Mouse (Mus musculus) adrenal gland, adult 8-10 months (tissue): ENCODE results near the gene Rnd1. TPM values are rescaled to one million over a fixed set of nuclear protein-coding genes. Genes with fewer than 3 reads are reported as not detected.

Experiments used
- DNase-seq: peaks from one replicate; pipeline ENCODE4 v3.0.0; 2022
- total RNA-seq, 4 experiments: library from RNA; stranded (reverse); gene quantifications; 2 replicates each; pipeline ENCODE4 v1.2.4; 2022

Rnd1 gene
- 1 to 10 TPM; 2.5 to 9.7 (median 4.0) TPM for total RNA-seq

DNA sequence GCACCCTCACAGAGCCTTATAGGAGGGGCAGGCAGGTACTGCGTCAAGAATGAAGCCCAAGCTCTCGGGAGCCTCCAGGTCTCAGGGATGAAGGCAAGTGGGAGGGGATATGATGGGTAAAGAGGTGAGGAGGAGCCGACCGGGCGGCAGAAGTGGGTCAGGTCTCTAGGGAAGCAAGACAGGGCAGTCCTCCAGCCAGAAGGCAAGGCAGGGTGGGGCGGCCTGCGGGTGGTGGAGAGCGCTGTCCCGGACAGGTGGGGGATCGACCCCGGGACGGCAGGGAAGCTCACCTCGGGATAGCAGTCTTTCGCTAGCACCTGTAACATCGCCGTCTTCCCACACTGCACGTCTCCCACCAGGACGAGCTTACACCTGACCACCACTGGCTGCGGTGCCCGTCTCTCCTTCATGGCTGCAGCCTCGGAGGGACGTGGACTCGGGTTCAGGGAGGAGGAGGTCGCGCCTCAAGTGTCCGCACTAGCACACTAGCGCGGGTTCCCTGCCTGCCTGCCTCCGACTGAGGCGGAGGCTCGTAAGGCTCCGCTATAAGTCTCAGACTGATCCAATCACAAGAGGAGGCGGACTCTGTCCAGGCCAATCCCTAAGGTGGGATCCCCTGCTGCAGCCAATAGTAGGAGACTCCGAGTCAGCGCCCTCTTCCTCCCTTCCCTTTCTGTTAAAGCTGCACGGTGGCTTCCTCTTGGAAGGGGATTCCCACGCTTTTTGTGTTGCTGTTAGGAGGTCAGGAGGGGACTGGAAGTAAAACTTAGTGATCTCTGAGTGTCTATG lies at the start of gene Rnd1:
Gene Rnd1, minus strand, starts transcription at position 522 of the 789 bp plus-strand sequence.
- peak; percentile 83 for DNase-seq

DNA sequence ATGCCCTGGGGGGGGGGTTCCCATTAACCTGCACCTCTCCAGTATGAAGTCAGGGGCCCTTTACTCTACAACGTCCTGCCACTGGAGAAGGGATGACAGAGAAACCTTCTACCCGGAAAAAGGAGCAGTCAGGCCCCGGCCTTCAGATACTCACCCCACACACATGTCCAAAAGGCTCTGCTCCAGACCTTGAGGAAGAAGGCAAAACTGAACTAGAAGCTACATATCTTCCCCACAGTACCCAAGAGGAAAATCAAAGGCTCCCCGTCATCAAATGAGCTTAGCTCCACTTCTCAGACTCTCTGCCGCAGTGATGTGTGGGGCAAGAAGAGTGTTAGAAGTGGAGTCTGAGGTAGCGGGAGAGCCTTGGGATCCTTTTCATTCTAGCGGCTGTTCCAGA lies 49.5 kb upstream of the Rnd1 start:
- DNase-seq: no peak

DNA sequence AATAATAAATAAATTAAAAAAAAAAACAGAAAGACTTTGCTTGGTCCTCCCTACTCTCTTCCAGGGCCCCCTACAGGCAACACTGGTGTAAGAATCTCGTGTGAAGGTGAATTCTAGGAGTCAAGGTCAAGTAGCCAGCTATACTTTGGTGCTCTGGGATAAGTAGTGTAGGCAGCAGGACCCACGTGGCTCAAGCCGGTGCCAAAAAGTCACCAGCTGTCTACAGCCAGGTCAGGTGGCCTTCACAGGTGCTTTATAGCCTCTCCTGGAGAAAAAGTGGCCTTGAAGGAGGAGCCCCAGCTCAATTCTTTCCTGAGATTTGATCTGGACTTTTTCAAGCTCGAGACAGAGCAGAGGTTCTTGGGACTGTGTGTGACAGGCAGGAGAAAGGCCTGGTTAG lies 48.8 kb upstream of the Rnd1 start:
- no peak for DNase-seq

DNA sequence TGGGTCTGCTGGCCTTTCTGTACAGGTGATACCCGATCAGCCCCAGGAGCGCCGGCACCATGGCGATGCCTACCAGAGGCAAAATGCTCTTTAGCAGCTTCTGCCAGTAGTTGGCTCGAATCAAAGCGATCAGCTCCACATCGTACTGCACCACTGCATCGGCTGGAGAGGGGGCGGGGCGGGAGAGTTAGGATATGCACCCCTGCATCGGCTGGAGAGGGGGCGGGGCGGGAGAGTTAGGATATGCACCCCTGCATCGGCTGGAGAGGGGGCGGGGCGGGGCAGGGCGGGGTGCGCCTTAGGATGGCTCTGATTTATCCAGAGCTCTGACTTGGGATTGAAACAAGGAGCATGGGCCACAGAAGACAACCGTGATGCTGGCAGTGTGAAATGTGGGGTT lies 47.2 kb upstream of the Rnd1 start:
- DNase-seq: no peak

DNA sequence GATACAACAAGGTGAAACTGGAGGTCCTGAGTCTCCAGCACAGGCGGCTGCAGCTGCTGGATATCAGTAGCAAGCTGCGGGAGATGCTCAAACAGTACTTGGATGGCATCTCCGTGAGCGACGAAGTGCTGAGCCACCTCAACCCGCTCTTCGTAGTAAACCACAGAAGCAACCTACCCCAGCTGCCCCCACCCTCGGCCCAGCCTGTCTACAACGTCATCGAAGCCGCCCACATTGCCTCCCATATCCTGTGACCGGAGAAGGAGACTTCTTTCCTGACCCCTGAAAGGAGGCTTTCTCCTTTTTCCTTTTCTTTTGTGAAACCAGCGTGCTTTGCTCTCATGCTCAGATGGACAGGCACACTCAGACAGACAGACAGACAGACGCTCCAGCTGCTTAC lies 45.6 kb upstream of the Rnd1 start:
- DNase-seq: no peak

DNA sequence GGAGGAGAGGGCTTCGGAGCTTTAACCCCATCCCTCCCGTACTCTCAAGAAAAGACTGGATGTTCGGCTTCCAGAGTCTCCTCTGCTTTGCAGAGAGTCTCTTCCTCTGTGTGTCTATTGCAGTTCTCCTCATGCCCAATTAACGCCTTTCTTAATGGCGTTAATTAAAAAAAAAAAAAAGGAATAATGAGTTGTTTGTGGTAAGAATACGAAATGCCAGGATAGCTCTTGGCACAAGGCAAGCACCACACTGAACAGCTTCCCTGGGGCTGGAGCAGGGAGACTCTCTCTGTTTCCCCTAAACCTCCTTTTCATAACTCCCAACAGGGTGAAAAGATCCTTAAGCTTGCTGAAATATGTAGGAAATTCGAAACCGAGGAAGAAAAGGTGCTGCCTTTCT lies 44.9 kb upstream of the Rnd1 start:
- DNase-seq: no peak

DNA sequence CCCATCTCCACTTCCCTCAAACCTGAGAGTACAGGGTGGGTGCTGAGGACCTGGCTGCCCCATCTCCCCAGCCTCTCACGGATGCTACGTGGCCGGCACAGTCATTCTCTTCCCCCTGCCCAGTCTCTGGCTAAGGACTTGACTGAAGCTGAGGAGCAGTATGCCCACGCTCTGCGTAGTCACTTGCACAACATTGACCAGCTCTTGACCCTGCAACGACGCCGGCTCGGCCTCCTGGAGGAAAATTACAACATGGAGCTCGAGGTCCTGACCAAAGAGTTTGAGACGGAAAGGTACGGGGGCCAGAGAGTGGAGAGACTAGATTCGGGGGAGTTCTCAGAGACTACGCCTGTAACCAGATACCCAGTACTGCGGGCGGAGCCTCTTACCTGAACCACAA lies 40.0 kb upstream of the Rnd1 start:
- no peak for DNase-seq

DNA sequence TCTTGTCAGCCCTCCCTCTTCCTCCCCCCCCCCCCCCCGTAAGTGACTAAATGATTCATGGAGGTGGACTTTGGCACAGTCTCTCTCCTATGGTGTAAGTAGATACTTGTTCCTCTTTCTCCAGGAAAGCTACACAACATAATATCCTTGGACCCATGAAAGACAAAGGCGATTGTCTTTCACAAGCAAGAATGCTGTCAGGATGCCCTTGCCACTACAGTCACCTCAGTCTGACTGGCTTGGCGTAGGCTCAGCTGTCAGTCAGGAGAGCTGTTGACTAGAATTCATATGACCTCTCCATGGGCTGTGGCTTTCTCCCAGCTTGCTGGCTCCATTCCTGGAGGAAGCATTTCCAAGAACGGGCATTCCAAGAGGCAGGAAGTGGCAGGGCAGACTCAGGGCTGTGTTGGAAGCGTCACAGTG lies 37.0 kb upstream of the Rnd1 start:
- DNase-seq: no peak

DNA sequence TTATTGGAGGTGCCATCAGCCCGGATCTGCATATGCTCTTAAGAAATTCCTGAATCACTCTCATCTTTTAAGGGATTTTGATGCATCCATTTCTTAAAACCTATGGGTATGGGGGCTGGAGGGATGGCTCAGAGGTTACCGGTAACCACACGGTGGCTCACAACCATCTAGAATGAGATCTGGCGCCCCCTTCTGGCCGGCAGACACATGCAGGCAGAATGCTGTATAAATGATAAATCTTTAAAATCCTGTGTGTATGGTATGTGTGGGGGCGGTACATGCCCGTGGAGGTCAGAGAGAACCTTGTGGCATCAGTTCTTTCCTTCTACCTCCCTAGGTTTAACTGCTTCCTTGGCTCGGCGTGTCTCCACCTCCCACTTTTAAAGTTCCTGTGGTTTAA lies 33.2 kb upstream of the Rnd1 start:
- no peak for DNase-seq

DNA sequence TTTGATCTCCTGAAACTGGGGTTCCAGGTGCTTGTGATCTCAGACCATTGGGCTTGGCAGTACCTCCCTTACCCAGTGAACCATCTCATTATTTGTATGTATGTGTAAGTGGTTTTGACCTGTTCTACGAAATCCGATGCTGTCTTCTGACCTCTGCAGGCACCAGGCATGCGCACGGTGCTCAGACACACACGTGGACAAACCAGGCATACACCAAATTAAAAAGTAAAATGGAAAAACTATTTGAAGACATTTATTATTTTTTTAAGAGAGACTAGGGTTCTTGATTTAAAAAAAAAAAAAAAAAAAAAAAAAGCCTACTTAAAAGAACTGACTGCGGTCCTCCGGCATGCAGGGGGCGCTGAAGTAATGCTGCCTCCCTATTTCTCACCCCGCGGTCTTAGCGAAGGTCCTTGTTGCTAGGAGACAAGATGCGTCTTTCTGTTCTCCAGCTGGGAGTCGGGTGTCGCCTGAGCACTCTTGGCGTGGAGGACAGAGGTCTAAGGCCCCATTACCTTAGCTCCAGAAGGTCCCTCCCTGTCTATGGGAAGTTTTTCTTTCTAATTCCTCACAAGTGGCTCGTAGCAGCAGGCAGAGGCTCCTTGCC lies 30.6 kb upstream of the Rnd1 start, which contains the start of gene Ccdc65:
Gene Ccdc65, plus strand, starts transcription at position 442 of the 607 bp plus-strand sequence.
- peak; percentile 77 for DNase-seq

DNA sequence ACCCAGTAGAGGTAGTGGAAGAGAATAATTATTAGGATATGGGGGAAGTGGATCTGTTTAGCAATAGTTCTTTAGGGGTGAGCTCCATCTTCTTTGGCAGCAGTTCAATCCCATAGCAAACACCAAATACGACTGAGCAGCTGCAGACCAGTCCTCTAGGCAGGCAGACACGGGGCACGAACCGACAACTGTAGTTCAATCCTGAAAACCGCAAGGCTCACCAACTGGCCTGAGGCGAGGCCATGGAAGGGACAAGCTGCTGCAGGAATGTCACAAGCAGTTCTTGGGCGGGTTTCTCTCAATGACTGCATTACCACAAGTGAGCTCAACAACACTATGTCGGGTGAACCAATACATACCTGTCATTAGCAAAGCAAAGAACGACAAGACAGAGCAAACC lies 27.1 kb upstream of the Rnd1 start:
- DNase-seq: no peak

DNA sequence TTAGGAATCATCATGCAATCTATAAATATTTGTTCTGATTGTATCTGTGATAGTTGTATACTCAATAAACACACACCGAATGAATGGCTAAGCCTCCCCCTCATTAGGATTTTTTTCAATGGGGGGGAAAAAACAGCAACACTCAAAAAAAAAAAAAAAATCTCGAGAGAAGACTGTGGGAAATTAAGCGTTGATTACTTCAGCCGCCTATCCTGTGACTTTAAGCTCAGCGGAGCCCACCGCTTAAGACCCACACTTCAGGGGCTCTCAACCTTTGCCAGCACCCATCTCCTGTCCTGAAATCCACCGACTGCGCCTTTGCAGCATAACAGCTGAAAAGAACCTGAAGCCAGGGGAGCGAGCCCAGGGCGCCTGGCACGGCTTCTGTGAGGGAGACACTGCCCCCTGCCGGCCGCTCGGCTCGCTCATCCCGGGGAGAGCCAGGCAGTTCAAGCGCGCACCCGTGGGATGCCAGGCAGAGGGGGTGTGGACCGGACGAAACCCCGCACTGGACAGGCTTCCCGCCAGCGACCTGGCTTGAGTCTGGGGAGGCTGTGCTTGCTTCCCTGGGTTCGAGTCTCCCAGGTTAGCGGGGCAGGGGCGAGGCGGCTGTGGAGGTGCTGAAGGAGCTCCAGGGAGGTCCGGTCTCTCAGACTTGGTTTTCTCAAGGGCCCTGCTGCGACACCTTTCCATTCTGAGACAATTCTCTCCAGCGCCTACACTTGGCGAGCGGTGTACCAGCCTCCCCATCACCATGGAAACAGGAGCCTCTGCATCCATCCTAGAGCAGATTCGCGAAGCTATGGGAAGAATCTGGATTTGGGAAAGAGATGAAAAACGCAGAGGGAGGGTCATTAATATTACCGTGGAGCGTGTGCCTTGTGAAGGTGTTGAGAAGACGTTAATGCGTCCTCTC lies 22.2 kb upstream of the Rnd1 start:
- peak; percentile 61 for DNase-seq

DNA sequence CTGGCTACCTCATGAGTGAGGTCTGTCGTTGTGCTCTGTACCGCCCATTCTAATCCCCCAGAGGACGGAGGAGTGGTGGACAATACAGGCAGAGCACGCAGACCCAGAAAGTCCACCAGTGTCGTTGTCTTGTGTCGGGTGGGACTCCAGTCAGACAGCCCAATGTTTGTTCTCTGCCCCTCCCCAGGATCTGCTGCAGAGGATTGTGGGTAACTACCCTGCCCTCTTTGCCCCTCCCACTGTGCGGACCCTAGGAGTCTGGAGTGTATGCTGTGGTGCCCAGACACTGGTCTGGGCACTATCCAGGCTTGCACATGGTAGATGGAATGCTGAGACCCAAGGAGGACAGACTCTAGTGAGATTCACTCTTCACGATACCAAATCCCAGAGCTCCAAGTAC lies 19.0 kb upstream of the Rnd1 start:
- DNase-seq: no peak

DNA sequence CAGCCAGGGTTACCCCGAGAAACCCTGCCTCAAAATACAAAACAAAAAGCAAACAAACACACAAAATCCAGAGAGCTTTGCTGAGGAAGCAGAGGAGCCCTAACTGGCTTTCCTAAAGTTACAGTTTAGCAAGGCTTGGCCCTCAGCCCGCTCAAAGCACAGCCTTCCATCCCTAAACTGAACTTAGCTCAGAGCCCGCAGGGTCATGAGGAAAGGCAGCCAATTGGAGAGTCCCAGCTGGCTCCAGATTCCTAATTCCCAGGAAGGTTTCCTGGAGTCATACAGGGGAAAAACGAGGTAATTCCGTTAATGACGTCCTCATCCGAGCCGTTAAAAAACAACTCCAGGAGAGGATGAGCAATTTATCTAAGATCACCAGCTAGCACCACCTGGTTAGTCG lies 18.5 kb upstream of the Rnd1 start:
- DNase-seq: no peak

DNA sequence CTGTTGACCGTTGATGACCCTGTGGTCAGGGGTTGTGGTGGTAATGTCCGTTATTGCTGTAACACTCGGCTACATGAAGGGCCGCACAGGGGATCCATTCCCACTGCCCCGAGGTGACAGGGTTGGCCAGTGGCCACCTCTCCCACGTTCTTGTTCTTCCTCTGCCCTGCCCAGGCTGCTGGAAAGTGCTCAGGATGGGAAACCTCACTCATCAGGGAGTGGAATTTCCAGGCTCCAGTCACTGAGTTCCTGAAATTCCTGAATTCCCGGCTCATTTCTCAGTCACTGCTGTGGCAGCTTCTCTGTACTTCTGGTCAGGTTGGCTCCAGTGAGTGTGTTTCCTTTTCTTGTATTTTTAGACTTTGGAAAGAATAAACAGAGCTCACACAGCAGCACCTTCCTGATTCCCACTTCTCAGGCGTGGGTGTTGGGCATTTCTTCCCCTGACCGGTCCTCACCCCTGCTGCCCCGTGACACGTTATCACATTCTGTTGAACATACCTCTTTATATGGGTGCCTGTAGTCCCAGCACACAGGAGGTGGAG lies 15.0 kb upstream of the Rnd1 start:
- no peak for DNase-seq

DNA sequence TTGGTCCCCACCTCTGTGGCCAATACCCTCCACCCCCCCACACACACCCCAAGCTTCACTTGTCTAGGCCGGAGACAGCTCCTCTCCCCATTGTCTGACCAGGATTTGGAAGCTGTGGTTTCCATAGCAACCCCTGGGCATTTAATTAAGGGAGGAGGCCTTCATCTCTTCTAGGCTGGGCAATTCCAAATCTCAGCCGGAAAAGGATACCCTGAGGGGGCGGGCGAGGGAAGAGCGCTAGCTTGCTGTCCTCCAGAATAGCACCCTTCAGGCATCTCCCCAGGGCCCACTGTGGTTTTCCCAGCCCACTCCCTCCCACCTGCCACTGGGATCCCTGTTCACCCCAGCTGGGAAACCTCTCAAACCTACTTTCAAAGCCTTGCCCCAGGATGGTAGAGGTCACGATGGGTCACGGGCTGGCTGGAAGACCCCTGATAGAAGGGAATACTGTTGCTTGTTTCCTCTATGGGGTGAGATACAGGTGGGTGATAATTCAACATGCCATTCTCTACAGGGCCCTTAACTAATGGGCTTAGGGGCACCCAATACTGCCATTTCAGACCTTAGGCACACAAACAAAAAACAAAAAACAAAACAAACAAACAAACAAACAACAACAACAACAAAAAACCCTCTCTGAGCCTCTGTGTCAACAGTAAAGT lies 14.4 kb upstream of the Rnd1 start:
- no peak for DNase-seq

DNA sequence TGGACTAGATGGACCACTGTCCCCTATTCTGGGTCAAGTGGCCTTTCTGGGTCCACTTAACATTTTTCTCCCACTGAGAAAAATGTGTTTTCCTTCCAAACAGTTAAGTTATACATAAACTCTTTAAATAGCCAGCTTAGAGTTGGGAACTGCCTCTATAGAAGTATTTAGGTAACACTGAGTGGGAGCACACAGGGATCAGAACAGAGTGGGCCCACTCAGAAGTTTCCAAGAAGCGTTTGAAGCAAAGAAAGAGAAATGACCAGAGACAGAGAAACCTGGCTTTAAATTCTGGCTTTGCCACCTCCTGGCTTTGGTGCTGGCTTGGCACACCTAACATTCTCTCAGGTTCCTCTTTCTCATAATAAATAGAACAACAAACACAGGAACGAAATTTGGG lies 12.4 kb upstream of the Rnd1 start:
- DNase-seq: no peak

DNA sequence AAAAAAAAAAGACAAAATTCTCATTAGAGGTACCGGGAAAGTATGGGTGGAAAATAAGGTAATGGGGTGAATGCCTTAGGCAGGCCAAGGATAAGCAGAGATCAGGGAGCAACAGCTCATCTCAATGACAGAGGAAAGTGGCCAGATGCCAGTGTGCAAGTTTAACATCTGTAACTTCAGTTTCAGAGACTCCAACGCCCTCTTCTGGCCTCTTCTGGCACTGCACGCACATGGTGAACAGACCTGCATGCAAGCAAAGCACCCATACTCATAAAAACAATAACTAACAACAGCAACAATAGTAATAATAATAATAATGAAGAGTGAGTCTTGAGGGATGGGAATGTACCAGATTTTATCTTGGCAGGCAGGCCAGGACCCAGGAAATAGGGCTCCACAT lies 8.7 kb upstream of the Rnd1 start:
- DNase-seq: no peak

DNA sequence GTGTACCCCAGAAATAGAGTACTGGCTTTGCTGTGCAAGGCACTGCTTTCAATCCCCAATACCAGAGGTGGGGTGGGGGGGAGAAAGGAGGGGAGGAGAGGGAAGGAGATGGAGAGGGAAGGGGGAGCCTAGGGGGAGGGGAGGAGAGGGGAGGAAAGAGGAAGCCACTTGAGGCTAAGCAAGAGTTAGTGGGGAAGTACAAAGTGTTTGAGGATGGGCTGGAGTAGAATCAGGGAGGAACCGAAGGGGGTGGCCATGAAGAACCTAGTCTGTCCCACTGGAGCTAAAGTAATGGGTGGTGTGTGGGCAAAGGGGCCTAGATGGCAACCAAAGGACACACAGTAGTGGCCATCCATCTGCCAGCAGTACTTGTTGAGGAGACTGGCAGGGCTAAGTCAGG lies 6.5 kb upstream of the Rnd1 start:
- DNase-seq: no peak

DNA sequence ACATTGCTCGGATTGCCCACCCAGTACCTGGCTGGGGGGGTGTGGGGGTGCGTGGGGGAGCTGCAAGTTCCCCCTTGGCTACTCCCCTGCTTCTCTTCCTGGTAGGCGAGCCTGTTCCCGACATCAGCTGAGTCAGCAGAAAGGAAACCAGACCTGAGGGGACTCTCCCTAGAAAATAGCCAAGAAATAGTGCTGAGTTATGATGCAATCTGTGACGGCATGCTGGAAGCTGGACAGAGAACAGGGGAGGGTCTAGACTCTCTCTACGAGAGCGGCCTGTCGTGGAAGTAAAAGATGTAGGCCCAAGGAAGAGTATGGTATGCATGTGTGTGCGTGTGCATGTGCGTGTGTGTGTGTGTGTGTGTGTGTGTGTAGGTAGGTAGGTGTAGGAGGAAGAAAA lies 5.9 kb upstream of the Rnd1 start:
- DNase-seq: no peak

DNA sequence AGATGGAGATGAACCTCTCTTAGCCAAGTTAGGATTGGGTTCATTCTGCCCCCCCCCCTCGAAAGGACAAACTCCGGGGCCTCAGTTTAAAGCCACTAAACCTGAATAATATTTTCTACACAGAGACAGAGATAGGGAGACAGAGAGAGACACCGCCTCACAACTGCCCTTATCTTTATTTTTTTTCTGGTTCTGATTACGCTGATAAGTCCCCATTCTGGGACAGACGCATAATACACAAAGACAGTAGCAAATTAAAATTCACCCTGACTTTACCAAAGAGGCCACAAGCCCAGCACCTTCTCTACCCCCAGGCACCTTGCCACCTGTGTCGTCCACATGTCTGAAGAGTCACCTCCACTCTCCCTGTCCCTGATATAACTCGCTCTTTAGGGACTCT lies 4.4 kb upstream of the Rnd1 start:
- DNase-seq: no peak

DNA sequence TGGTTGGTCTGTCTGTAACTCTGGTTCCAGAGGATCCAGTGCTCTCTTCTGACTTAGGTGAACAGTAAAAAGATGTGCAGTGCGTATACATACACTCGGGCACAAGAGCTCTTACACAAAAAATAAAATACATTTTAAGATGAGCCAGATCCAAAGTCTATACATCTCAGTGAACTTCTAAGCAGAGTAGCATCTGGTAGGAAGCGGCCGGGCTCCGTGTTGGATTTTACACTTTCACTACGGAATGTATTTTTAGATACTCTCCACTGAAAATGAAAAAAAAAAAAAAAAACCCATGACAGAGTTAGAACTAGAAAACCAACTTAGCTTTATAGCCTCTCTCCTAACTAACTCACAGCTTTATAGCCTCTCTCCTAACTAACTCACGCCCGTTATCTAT lies 3.4 kb upstream of the Rnd1 start:
- DNase-seq: no peak
